Mouse (Mus musculus) layer of hippocampus, adult 11-12 months (tissue): ENCODE measurements around the gene Ciao2b.

Experiments used
- DNase-seq: peaks from one replicate; pipeline ENCODE4 v3.0.0; 2022; ENCODE audit warnings: low spot score

Gene Ciao2b

DNA sequence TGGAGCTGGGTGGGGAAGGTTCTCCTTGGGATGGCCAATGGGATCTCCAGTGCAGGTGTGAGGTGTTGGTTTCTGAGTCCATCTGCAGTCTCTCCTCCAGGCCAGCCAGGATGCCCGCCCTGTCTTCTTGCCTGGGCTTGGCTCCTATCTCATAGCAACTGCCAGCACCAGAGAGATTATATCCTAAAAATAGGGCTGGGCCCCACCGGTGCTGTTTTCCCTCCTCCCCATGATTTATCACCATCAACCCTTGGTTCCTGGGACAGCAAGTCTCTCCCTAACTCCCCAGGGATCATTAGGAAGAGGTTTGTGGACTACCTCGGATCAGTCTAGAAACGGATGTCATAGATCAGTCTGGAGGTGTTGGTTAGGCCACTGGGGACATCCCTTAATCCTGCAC is 28.6 kb downstream of the Ciao2b start:
- no peak for DNase-seq

DNA sequence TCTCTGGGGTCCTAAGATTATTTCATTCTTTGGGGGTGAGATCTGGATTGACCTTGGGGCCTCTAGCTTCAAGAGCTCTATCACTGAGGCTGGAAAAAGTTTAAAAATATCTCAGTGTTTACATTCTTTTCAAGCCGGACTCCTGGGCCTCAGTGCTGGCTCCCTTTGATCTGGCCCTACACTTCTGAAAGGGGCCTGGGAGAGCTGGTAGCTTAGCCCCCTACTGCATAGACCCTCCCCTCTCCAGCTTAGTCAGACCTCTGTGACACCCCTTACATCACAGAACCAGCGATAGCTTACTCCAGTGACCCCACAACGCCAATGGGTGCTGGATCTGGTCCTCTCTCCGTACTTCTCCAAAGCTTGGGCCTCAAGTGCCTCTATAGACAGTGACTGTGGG is 30.2 kb downstream of the Ciao2b start:
- DNase-seq = no peak

DNA sequence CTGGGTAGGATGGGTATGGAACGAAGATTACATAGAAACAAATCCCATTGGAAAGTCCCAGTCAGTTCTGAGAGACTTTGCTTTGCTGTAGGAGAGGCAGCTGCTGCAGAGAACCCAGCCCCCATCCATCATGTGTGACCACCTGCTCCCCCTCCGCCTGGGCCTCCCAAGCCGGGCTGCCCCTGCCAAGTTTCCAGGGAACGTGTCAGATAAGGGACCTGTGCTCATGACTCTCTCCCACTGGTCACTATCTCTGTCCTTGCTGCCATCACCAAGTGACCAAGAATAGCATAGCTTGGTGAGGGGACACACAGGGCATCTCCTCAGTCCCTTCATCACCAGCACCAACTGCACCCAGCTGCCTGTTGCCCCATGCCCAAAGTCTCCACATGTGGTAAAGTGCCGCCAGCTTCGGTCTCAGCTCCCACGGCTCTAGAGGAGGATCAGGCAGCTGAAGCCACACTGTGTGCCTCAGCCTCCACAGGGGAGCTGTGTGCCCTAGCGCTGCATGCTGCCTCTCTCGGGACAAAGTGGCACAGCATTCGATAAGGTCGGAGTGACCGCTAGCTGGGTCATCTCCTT is 31.5 kb downstream of the Ciao2b start:
- DNase-seq = no peak

DNA sequence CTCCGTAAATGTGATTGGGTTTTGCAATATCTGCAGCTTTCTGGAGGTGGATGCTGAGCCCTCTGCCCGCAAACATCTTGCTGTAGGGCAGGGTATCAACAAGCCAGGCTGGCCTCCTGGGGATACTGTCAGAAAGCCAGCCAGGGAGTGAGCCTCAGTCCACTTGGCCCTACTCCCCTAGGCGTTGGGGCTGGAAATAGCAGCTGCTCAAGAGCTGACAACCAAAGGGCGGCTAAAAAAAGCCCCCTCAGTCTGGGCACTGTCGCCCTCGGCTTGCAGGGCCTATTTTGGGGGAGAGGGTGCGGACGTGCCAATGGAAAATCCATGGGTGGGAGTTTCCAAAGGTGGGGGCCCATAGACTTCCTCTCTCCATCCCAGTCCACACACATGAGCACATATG is 32.5 kb downstream of the Ciao2b start:
- no peak for DNase-seq

DNA sequence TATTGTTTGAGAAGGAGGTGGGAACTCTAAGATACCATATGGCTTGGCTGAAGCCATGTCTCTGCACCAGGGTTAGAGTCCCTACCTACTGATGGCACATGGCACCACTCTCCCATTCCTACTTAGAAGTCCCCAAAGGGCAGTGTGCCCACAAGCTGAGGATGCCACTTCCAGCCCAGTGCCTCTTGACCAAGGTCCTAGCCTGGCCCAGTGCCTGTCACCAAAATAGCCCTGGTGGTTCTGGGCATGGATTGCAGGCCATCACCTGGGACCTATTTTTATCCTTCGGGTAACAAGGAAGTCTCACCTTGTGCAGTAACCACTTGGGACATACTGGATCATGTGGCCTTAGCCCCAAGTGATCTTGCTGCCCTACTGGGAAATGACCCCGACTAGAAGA is 33.8 kb downstream of the Ciao2b start:
- DNase-seq = no peak

DNA sequence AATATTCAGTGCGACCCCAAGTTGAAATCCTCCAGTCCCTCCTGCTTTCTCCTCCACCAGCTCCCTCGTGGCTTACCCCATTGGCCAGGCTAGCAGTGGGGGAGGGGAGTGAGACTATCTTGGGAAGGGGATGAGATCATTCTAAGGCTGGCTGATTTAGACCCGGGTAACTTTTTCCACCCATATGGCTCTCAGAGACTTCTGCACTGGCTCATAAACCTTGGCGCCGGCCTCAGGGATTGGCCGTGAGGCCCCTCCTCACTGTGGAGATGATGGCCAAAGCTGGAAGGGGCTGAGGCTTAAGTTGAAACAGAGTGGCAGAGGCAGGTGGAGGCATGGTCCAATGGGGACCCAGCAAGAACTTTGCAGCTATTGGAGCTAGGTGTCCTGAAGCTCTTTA is 35.4 kb downstream of the Ciao2b start:
- no peak for DNase-seq

DNA sequence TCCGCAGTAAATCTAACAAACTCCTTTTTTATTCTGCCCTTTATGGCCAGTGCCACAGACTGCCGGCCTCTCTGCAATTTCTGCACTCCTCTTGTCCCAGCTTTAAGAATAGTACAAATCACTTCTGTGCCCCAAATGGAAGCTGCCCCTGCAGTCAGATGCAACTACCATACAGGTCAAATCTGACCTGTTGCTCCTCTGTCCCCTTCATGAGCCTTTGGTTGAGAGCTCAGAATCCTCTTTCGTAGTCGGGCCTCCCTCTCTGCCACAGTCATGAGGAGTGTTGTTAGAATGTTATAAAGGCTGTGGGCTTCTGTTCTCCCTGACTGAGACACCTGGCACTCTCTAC is 38.5 kb downstream of the Ciao2b start:
- DNase-seq = no peak

DNA sequence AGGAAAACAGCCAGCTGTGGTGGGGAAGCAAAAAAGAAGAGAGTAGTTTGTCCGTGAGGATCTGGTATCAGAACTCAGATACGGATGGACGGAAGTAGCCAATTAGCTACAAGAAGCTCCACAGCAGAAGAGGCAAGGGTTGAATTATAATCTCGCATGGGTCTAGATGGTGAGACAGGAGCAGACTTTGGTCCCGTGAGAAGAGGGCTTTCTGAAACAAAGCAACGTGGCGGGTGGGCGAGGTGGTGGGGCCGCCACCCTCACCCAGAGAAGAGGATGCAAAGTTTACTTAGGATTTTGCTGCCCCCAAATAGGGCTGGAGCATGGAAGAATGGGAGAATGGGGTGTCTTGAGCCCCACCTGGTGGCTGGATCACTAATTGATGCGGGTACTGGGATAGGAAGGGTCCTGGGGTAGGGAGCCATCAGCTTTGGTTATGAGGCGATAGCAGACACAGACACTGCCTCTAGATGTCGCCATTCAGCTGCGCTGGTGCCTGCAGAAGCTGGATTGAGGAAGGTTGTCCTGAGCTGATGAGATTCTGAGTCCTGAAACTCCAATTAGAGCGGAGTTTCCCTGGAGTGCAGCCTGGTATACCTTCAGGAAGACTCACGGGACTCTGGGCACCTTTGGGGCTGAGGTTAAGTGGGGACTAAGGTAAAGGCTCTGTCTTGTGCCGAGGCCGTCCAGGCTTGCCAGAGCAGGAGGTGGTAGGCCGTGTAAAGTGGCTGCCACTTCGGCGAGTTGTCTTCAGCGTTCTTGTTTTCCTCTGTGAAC is 39.1 kb downstream of the Ciao2b start:
- peak; percentile 90 for DNase-seq

DNA sequence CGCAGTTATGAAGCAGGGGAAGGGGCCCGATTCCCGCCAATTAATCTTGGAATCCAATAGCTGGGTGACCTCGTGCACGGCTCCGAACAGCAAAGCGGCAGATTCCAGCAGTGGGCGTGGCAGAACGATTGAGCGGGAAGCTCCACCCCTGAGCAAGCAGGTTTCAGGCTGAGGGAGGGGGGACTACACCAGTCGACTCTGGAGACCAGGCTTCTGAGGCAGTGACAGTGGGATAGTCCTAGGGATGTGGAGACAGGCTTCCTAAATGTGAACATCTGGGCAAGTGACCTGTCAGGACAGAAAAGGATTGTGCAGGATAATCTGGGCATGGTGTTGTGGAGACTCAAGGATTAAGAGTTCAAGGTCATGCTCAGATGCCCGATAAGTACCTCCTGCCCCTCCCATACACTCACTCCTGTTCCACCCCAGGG is 39.8 kb downstream of the Ciao2b start:
- DNase-seq = no peak

DNA sequence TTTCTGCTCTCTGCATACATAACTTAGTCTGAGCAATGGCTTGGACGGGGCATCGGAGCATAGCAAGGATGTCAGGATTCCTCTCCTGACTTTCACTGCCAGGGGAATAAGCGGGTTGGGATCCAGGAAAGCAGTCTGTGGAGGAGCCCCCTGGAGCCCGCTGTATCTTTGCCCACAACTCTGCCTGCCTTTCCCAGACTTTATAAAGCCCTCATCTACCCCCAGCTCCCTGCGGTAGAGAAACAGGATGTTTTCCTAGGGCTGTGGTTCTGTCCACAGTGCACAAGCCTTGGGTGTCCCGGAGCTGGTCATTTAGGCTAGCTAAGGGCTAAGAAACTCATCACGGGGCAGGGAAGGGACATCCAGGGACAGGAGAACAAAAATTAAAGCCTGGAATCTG is 40.4 kb downstream of the Ciao2b start:
- DNase-seq = no peak

DNA sequence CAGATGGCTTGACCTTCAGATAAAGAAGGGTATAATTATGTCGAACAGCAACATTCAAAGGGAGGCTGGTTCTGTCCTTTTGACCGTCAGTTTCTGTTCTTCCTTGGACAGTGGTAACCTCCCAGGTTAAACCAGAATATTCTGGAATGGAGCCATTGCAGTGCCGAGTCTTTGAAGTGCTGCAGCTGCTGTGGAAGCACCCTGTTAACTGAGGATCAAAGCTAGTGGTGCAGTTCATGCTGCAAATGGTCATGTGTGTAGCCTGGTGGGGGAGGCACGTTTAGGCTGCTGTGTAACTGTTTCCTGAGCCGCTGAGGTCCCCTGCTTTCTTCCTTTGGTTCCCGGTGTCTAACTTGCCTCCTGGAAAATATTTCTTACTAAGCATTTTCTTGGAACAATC is 43.3 kb downstream of the Ciao2b start:
- DNase-seq = no peak

DNA sequence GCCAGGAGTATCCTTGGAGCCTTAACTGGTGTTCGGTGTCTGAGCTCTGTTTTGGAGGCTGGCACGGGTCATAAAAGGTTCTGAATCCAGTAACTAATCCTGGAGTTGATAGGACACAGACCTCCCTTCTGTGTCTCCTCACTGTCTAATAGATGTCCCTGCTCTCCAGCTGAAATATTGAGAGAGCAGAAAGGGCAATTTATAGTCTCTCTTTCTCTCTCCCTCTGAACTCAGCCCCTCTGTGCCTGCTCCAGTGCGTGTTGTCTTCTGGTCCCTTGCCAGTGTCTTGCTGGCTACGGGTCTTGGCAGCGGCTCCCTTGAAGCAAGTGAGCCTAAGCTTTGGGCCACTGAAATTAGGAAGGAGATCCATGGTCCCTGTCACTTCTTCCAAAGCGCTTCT is 44.1 kb downstream of the Ciao2b start:
- DNase-seq = no peak

DNA sequence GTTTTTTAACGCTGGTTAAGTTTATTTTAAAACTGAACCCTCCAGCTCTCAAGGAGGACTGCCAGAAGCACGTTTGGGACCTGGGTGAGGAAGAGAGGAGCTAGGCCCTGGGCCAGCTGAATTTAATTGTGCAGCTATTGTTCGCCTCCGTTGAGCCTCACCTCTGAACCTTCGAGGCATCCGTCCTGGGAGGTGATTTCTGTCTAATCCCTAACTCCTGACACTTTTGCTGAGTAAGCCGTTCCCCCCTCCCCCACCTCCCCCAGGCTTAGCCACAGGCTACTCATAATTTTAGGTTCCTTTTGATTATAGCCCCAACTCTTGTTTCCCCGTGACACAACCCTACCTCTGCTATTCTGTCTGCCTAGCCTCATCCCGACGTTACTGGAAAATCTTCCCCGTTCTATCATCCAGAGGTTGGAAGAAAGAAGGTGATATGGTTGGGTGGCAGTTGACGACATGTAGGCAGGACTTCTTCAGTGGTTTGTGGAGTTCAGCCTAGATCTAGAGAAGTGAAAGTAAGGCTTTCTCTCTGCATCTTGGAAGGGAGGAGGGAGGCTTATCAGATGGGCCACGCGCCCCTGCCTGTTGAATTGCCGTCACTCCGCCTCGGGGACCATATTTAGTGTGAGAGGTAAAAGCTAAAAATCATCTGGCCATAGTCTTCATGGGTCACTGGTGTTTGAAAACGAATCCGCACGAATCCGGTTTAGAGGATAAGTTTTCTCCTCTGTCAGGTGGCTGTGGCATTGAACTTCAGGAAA is 45.8 kb downstream of the Ciao2b start:
- DNase-seq = no peak

DNA sequence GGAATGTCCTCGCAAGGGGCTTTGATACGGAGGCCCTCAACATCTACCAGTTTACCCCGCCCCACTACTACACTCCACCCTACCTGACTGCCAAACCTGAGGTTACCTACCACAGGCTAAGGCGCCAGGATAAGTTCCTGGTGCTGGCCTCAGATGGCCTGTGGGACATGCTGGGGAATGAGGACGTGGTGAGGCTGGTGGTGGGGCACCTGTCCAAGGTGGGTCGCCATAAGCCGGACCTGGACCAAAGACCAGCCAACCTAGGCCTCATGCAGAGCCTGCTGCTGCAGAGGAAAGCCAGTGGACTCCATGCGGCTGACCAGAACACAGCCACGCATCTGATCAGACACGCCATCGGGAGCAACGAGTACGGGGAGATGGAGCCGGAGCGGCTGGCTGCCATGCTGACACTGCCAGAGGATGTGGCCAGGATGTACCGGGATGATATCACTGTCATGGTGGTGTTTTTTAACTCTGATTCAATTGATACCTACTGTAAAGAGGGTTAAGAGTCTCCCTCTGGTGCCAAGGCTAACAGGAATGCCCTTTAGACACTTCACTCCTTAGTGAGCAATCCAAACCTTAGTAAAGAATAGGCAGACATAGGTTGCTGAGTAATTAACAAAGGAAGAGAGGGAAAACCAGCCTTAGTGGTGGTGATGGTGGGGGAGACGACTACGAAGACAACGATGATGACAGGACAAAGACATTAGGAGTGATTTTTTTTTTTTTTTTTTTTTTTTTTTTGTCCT is 47.0 kb downstream of the Ciao2b start:
- DNase-seq = no peak

DNA sequence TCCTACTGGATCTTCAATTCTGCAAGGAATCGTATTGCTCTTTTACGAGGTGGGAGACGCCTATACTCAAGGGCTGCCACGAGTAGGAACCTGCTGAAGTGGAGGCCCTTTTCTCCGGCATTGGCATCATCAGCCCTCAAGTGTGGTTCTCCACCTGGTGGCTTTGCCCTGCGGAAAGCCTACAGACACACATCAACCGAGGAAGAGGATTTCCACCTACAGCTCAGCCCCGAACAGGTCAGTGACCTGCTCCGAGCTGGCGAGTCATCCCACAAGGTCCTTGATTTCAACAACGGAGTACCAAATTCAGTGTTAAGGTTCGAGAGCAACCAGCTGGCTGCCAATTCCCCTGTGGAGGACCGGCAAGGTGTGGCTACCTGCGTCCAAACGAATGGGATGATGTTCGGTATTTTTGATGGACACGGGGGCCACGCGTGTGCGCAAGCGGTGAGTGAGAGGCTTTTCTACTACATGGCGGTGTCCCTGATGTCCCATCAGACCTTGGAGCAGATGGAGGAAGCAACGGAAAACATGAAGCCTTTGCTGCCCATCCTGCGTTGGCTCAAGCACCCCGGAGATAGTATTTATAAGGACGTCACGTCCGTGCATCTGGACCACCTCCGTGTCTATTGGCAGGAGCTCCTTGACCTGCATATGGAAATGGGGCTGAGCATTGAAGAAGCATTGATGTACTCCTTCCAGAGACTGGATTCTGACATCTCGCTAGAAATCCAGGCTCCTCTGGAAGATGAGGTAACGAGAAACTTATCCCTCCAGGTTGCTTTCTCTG is 48.0 kb downstream of the Ciao2b start:
- no peak for DNase-seq

DNA sequence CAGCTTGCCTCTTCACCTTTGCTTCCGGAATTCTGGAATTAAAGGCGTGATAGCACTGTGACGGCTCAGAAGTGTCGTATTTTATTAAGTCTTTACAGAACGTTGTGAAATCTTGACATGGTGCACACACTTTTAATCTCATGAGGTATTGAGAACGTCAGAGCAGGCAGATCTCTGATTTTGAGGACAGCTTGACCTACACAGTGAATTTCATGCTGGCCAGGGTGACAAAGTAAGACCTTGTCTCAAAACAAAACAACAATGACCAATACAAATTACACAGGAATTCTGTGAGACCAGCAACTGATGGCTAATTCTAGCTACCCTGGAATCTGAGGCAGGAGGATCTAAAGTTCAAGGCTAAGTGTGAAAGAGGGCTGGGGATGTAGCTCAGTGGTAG is 49.2 kb downstream of the Ciao2b start:
- DNase-seq = no peak

DNA sequence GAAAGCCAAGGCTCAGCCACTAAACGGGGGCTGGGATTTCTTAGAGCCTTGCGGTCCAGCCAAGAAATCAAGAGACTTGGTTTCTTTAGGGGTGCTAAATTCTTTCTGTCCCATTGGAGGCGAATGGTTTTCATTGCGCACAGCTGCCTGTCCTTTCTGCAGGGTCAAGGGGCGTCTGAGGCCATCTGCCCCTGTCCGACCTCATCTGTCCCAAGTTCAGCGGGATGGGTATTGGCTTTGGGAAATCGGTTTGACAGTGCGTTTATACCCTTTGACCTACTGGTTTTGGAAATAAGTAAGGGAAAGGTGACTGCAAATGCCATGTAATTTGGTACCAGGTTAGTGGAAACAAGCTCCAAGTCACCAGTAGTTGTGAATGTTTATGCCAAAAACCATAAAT is 49.9 kb downstream of the Ciao2b start:
- DNase-seq = no peak

DNA sequence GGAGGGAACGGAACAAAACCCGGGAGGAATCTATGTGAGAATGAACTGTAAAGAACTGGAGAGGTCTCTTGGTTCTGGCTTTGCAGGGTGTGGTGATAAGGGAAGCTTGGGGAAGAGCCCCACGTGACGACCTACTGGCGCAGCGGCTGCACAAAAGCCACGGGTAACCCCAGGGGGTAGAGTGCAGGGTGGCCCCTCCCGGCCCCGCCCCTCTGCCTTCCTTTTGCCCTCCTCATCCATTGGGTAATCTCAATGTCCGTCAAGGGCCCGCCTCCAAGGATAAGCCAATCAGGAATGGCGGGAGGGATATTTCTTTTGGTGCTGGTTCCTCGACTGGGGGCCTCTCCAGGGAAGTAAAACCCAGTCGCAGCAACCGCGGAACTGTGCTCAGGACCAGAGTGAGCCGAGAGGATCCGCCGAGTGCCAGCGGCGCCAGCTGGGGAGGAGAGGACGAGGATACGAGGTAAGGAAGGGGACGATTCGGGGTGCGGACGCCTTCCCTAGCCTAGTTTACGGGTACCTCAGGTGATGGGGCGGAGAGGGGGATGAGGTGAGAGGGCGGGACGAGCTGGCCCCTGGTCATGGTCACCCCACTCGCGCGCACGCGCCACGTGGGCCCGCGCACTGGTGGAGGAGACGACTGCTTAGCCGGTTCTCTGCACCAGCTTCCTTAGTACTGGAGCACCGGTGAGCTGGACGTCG is 50.5 kb downstream of the Ciao2b start, which contains the start of gene Pdp2:
TSS of gene Pdp2 (plus strand) at position 319 of the 702 bp plus-strand sequence.
- DNase-seq = peak; percentile 95

DNA sequence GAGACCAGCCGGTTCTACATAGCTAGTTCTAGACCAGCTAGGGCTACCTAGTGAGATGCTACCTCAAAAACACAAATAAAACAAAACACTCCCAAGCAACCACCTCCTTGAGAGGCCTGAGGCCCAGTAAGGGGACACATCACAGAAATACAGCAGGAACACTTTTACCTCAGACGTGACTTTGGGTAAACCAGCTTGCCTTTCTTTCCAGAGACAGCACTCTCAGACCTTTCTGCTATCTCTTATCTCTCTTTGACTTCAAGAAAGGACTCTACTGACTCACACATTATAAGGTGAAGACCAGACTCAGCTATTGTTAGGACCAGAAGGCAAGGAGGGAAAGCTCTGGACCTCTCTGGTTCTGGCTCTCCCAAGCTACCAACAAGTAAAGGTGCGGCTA is 51.5 kb downstream of the Ciao2b start:
- no peak for DNase-seq
